Mouse (Mus musculus) 3T3-L1 (cell line): Measurements from ENCODE around the gene Smg9.

Source experiments
- DNase-seq: peaks from one replicate; pipeline ENCODE4 v3.0.0-alpha.2; 2015; ENCODE audit warnings: low read depth, low spot score

Smg9 gene

GRCm38 (mm10) chr7:24399256-24400081 is at the start of gene Smg9:
Gene Smg9, plus strand, starts transcription at chr7:24399619.
- peak; percentile 96 for DNase-seq

GRCm38 (mm10) chr7:24355646-24356045 is 43.8 kb upstream of the Smg9 start:
- DNase-seq: no peak

- no peak for DNase-seq
Measured at GRCm38 (mm10) chr7:24356081-24356480, 43.3 kb upstream of the Smg9 start.

- DNase-seq: no peak
Measured at GRCm38 (mm10) chr7:24357899-24358298, 41.5 kb upstream of the Smg9 start.

- peak; percentile 56 for DNase-seq
Measured at GRCm38 (mm10) chr7:24359269-24359668, 40.1 kb upstream of the Smg9 start.

- no peak for DNase-seq
Measured at GRCm38 (mm10) chr7:24361001-24361400, 38.4 kb upstream of the Smg9 start.

- DNase-seq: no peak
Measured at GRCm38 (mm10) chr7:24363228-24363627, 36.2 kb upstream of the Smg9 start.

GRCm38 (mm10) chr7:24364827-24365226 is 34.6 kb upstream of the Smg9 start:
- peak; percentile 94 for DNase-seq

- peak; percentile 85 for DNase-seq
Measured at GRCm38 (mm10) chr7:24365258-24366014, 34.0 kb upstream of the Smg9 start.

GRCm38 (mm10) chr7:24366716-24367632 is 32.4 kb upstream of the Smg9 start:
- DNase-seq: no peak

- DNase-seq: no peak
Measured at GRCm38 (mm10) chr7:24368226-24368625, 31.2 kb upstream of the Smg9 start.

GRCm38 (mm10) chr7:24368946-24369345 is 30.5 kb upstream of the Smg9 start:
- DNase-seq: no peak

GRCm38 (mm10) chr7:24369731-24370541 is 29.5 kb upstream of the Smg9 start, which contains the start of gene Kcnn4:
Gene Kcnn4, plus strand, starts transcription at chr7:24370263.
- DNase-seq: peak; percentile 44

GRCm38 (mm10) chr7:24371012-24371808 is 28.2 kb upstream of the Smg9 start:
- DNase-seq: no peak

GRCm38 (mm10) chr7:24371809-24372145 is 27.6 kb upstream of the Smg9 start:
- no peak for DNase-seq

GRCm38 (mm10) chr7:24372300-24372699 is 27.1 kb upstream of the Smg9 start:
- no peak for DNase-seq

- no peak for DNase-seq
Measured at GRCm38 (mm10) chr7:24372786-24373185, 26.6 kb upstream of the Smg9 start.

GRCm38 (mm10) chr7:24373538-24374379 is 25.7 kb upstream of the Smg9 start:
- no peak for DNase-seq

- DNase-seq: no peak
Measured at GRCm38 (mm10) chr7:24376456-24376855, 23.0 kb upstream of the Smg9 start.
